Mouse (Mus musculus) A20 (cell line): ENCODE results near the gene Neu2.
A peak's percentile ranks its signal among the peaks of the same experiment; 100 is the strongest.
"Not testable (repeated sequence)": the region's sequence is repeated elsewhere in the genome, so short reads cannot be mapped to it uniquely, and the experiment has no call there.

Experiments used
- DNase-seq: peaks from one replicate; pipeline ENCODE4 v3.0.0-alpha.2; 2011; ENCODE audit warnings: low read depth, low spot score

The Neu2 gene

DNA sequence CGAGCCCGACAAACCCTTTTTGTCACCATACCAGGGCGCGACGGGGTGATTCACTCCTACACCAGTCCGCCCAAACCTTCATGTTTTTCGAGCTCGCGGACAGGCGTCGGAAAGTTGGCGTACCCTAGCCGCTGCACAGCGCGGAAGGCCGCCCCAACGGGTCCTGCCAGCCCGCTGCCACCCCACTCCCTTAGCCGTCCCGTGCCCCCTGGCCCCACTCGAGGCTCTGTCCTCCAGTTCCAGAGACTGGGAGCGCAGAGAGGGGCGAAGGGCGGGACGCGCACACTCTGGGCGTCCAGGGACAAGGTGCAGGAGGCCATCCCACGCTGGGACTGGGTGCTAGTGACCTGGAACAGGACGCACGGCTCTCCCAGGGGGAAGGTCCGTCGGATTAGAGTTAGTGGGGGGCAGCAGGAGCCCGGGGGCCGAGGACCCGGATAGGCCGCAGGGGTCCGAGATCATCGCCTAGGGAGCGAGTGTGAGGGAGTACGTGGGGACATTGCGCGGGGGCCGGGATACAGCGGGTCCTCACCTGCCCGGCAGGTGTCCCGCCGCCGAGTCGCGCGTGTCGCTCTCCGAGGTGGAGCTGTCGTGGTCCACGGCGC is at the start of gene Neu2:
TSS of gene Neu2 (plus strand) at position 329 of the 605 bp plus-strand sequence.
- no peak for DNase-seq

DNA sequence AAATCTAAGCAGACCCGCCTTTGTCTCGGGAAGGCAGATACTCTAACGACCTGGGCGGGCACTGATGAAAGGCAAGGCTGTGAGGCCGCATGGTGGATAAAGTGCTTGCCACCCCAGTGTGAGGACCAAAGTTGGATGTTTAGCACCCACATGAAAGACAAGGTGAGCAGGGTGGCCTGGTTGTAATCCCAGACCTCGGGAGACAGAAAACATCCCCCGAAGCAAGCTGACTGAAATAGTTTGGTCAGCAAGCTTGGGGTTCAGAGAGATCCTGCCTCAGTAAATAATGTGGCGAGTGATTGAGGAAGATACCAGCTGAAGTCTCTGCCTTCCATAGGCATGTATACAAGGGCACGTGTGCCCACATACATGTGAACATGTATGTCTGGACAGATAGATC is 42.2 kb upstream of the Neu2 start:
- DNase-seq = no peak

DNA sequence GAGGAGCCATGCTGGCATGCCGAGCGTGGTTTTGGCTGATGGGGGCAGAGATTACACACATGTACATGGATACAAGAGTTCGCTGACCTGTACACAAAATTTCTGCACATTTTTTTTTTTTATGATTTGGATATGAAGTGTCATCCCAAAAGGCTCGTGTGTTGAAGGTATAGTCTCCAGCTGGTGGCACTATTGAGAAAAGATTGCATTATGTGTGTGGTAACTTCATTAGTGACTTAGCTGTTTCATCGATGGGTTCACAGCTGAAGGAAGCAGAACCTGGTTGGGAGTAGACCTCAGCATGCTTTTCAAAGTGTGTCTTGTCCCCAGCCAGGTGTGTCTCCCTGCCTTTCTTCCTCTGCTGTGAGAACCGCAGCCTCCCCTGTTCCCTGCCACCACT is 41.4 kb upstream of the Neu2 start:
- peak; percentile 30 for DNase-seq

DNA sequence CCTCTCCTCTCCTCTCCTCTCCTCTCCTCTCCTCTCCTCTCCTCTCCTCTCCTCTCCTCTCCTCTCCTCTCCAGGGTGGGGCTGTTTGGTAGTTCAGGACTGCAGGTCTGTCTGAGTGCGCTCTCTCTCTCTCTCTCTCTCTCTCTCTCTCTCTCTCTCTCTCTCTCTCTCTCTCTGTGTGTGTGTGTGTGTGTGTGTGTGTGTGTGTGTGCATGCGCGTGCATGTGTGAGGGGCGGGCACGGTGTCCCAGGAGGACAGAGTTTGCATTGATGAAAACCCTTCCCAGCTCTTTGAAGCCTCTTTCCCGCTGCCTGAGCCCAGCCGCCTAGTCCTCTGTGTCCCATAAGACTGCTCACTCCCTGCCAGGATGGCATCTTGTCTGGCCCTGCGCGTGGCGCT is 39.7 kb upstream of the Neu2 start, which contains the start of gene Snorc:
TSS of gene Snorc (plus strand) at position 301 of the 400 bp plus-strand sequence.
- DNase-seq = not testable (repeated sequence)

DNA sequence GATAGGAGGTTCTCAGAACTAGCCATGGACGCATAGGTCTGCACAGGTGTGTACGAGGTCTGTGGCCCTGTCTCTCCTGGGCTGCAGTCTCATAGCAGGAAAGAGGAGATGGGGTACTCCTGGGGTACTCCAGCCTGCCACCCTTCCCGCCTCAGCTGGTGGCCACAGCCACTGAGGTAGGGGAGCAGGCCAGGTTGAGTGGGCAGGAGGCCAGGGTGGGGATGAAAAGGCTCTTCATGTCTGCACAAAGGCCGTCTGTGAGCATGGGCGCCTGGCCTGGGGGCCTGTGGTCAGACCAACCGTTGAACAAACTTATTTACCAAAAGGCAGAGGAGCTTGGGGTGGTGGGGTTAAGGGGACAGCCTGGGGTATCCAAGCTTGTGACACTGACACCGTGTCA is 37.8 kb upstream of the Neu2 start:
- DNase-seq = no peak

DNA sequence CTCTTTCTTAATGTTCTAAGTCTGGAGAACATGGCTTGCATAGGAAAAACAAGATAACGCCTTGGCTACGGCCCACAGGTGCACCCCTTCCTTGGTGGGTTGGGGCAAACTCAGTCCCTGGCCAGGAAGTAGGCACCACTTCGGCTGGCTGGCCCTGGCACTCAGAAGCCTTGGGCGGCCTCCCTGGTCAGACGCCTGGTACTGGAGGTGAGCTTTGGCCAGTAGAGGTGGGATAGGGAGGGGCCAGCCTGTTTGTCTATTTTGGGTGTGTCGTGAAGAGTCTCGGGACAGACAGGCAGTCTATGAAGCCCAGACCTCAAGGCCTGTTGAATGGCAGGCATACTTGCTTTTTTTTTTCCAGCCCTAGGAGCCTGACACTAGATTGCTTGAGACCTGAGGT is 37.1 kb upstream of the Neu2 start:
- no peak for DNase-seq

DNA sequence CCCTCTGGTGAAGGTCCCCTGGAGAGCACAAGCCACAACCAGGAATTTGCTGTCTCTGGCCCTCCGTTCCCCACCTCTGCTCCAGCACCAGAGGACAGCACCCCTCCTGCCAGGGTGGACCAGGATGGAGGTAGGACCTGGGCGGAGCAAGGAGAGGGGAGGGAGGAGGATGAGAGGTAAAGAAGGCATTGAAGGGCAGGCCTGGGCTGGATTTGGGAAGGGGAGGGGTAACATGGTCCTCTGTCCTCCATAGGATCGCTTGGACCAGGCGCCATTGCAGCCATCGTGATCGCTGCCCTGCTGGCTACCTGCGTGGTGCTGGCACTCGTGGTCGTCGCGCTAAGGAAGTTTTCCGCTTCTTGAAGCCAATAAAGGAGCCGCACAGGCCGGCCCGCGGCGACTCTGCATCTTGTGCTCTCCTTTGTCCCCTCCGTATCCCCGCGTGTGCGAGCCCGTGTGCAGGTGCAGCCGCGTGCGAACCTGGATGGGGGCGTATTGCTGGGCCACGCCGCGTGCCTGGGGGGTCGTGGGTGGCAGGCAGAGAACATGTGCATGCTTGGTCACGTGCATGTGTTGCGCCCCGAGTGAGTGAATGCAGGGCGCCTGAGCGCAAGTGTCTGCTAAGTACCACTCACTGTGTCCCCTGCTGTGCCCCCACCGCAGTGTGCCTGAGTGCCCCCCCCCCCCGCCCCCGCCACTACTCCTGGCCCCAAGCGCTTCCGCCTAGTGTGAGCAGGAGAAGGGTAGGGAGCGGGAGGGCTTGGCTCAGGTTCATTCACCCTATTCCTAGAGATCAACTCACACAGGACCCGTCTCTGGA is 34.4 kb upstream of the Neu2 start:
- DNase-seq = no peak

DNA sequence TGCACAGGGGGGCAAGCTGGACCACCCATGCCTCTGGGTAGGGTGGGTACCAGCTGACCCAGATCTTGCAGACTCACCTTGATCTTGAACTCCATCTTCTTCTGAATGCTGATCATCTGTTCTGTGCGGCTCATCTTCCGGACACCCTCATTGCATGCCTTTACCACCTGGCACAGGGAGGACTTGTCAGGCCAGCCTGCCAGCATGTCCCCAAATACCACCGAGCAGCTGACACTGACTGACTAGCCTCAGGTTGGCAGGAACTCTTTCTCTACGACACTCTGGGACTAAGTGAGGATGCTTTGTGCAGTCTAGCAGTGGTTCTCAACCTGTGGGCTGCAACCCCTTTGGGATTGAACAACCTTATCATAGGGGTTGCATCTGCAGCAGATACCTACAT is 27.1 kb upstream of the Neu2 start:
- no peak for DNase-seq

DNA sequence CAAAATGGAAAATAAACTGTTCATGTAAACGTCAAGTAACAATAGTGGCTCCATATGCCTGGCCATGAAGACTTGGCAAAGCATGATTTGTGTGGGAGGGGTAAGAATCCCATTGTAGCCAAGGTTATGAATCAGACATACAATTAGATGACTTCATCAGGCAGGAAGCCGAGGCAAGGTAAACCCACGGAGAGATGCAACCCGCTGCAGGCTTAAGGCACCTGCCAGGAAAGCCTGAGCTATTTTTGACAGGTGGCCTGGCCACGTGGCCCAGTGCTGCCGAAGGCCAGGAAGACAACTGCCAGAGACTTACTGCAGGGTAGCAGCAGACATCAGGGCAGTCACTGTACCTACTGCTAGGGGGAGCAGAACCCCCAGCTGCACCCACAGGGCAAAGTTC is 23.3 kb upstream of the Neu2 start:
- DNase-seq = no peak

DNA sequence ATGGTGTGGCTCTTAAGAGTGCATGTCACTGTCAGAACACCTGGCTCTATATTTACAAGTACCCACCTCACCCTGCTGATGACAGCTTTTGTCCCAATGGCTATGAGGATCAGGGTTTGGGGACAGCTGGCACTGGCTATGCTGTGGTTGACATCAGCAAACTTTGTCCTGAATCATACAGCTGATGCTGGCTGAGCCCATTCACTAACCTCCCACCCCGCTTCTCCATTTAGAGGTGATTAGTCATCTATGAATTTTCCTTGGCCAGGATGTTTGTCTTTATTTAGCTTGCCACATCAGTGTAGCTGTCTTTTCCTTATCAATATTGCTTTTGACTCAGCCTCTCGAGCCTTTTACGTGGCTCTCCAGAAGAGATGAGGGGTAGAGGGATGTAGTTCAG is 17.4 kb upstream of the Neu2 start:
- DNase-seq = no peak

DNA sequence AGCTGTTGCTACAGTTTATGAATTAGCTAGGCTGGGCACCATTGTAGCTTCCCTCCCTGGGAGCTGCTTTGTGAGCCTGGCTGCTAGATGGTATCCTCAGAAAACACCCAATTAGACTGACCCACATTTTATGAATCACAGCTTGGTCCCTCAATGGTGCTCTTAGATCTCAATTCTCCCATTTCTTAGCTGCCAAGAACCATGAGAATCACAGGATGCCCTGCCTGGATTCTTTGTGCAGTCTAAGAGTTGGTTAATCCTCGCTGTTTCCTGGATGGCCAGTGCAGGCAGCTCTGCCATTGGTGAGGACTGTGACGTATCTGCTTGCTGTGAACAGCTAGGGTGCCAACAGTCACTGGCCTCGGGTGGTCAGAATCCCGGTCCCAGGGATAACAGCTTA is 16.1 kb upstream of the Neu2 start:
- DNase-seq = no peak

DNA sequence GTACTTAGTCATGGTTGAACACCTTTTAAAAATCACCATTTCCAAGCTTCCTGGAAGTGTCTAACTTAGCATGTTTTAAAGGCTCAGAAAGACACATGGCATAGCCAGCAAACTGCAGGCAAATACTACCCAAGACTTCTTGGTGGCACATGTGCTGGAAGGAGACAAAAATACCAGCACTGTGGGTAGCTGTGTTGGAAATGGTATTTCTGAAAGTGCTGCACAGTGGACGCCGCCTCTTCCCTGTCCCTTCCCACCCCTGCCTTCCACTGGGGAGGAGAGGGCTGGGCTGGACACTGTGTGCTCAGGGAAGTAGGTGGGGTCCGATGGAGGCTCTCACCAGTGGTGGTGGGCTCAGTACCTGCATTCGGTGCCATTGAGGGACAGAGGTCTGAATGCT is 4.2 kb upstream of the Neu2 start:
- DNase-seq = no peak

DNA sequence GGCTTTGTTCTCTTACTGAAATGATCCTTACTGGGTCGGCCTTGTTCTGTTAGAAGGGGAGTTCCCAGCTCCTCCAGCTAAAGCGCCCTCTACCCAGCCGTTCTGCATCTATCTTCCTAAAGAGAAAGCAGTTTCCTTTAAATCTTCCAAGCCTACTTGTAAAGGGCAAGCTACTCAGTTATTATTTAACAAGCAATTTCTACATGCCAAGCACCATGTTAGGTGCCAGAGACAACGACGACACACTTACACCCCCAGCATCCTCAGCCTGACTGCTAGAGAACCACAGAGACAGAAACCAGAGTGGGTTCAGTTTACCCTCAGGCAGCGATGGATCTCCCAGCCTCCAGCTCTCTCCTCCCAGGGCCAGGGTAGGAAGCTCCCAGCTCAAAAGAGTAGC is 1.8 kb upstream of the Neu2 start:
- DNase-seq = no peak

DNA sequence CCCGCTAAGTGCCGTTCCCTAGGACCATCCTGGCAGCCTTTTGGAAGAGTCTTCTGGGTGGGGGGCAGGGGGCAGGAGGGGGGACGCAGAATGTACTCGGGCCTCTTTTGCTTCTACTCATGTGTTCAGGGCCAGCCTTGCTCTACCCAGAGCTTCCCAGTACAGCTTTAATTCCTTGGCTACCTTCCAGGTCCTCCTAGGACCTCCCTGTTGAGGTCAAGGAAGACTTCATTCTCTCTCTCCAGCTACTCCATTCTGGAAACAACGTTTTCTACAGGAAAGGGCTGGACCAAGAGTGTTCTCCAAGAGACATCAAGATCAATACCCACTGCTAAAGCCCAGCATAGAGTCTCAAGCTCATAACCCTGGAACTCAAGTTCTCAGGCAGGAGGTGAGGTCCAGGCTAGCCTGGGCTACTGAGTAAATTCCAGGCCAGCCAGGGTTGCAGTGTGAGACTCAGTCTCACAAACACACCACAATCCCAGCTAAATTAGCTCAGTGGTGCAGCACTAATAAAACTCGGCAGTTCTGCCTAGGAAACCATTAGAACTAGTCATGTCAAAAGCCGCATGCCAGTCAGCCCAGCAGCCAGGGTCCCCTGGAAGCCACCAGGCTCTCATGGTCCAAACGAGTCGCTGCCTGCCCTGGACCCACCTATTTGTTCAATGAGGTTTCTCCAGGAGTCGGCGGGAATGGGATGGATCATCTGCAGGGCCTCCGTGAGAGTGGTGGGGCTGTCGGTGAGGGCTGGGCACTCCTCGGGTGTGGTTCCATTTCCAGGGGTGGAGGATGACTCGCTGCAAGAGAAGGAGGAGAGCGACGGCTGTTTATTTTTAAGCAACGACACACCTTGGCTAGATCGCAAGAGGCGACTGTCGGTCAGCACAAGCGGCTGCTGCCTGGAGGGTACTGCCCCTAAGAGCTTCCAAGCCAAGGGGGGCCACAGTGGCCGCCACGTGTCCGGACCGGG is 813 bp upstream of the Neu2 start:
- DNase-seq = no peak

DNA sequence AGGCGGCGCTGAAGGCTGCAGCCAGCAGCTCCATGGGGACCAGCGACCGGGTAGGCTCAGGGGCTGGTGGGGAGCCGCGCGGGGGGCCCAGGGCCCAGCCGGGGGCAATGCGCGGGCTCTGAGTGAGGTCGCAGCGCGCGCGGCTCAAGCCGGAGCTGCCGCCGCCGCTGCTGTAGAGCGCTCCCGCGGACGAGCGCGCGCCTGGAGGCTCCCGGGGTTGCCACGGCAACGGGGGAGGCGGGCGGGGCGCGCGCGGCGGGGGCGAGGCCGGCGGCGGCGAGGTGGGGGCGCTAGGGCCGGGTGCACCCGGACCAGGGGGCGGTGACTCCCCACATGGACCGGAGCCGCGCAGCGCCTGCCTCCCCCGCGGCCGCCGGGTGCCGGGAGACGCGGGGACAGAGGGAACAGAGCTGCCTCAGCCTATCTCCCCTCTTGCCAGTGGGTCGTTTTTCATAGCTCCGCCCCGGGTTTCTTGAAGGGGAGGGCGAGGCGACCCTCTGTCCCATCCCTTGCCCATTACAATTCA is 540 bp downstream of the Neu2 start:
- no peak for DNase-seq

DNA sequence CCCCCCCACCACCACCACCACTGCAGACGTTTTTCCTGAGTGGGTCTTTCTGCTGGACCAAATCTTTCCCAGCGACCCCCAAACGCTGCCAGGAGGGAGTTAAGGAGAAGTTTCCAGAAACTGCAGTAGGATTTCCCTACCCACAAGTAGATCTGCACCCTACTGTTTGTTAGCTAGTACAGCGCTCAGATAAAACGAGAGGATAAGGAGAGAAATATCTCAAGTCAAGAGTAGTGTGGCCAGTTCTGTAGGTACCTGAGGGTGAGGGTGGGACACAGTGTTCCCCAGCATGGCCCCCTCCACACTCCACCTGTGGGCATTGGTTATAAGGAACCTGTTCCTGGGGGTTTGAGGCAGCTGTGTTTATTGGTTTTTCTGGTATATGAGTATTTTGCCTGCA is 1.2 kb downstream of the Neu2 start:
- DNase-seq = no peak

DNA sequence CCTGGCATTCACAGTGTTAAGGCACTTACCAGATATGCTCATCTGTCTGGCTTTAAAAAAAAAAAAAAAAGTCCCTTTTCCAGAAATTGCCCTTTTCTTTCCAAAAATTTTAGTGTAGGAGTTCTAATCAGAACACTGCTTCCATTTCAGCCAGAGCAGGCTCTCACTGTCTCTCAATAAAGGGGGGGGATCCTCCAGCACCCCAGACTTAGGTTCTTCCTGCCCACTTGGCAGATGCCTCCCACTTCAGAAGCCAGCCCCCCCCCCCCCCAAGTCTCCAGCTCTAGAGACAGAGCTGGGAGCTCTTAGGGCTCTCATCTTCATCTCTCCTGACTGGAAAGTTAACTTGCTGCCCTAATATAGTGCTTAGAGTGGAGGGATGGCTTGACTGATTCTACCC is 10.8 kb downstream of the Neu2 start:
- DNase-seq = no peak

DNA sequence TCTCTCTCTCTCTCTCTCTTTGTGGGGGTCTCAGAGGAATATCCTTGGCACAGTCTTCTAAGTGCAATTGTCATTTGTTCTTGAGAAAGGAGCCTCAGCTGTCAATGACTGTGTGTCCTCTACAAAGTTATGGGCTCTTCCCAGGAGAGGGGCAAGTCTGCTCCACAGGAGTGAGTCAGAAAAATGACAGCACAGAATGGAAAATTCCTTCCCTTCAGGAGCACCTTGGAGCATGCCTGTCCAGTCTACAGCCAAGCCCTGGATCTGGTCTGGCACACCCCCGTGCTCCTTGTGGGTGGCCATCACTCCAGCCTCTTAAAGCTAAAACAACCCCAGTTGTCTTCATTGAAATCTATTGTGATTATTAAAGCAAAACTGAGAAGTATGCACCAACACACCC is 11.8 kb downstream of the Neu2 start:
- no peak for DNase-seq

DNA sequence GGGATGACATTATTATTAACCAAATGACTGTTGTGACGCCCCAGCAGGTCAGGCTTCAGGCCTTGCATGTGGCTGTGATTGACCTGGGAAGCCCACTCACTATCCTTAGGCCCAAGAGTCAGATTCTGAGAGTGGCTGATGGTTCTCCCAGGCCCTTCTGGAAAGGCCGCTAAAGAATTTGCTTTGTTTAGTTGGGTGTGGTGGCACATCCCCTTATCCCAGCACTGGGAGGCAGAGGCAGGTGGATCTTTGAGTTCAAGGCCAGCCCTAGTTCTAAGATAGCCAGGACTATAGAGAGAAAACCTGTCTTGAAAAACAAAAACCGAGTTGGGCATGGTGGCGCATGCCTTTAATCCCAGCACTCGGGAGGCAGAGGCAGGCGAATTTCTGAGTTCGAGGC is 15.4 kb downstream of the Neu2 start:
- DNase-seq = no peak

DNA sequence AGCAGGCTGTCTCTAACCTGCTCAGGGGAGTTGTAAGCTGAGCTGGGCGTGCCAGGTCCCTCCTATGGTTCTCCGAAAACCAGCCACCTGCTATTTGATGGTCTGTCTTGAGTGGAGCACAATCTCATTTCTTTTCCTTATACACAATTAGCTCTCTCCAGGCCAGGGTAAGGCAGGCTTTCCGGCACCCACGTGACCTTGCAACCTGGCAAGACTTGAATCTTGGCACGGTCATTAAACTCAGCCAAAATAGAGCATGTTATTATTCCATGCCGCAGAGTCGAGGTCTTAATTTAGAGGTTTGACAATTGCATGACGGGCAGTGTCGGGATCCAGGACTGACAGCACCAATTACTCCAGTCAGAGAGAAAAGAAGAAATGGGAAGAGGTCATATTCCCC is 17.5 kb downstream of the Neu2 start:
- no peak for DNase-seq

DNA sequence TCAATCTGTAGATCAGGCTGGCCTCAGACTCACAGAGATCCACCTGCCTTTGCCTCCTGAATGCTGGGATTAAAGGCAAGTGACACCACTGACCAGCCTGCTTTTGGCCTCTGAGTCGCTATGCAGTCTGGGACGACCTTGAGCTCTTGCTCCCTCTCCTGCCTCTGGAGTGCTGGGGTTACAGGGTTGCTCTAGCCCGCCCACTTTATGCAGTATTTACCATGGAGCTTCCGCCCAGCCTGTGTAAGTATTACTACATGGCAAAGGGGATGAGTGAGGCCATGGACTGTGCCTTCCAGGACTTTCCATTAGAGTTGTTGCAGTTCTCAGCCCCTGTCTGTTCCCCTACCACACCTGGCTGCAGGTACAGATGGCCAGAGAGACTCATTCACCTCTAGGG is 22.7 kb downstream of the Neu2 start:
- DNase-seq = no peak

DNA sequence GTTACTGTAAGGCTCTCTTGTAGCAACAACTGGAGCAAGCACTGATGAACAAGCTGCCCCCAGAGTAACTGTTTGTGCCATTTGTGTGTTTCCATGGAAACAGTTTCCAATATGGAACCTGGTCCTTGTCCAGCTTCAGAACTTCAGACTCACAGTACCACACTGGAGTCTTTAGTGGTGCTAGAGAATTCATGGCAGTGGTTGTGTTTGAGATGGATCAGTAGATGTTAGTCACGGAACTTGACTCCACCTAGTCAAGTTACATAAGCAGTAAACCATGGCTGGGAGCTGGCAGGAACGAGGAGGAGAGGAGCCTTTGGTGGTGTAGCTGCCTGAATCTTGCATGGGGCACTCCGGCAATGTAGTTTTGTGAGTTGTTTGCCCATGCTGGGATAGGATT is 24.4 kb downstream of the Neu2 start:
- DNase-seq = no peak
